Mouse (Mus musculus) kidney, embryonic 16.5 days (tissue): ENCODE measurements around the gene Ambra1. TPM values are rescaled to one million over a fixed set of nuclear protein-coding genes. Genes with fewer than 3 reads are reported as not detected.
A peak's percentile ranks its signal among the peaks of the same experiment; 100 is the strongest.

ENCODE experiments used
- ATAC-seq: fragments of 200-750 bp; cut with Nextera tagmentation; 2 replicates; pipeline ENCODE4 v1.8.0; 2017; ENCODE audit warnings: moderate TSS enrichment; ENCODE audit not compliant: low FRiP score, low TSS enrichment
- H3K27ac ChIP-seq: fragments of 300-500 bp; sonication (generic); 2 replicates; pipeline ENCODE4 v1.5.1; 2014; ENCODE audit warnings: low read length
- H3K27me3 ChIP-seq: fragments of 300-500 bp; sonication (generic); 2 replicates; pipeline ENCODE4 v1.6.1; 2014; ENCODE audit warnings: low read length, control low read depth, mixed read lengths; ENCODE audit not compliant: insufficient read depth
- H3K36me3 ChIP-seq: fragments of 300-500 bp; sonication (generic); 2 replicates; pipeline ENCODE4 v1.6.1; 2014; ENCODE audit warnings: low read length, control low read depth, mixed read lengths; ENCODE audit not compliant: insufficient read depth
- H3K4me1 ChIP-seq: fragments of 300-500 bp; sonication (generic); 2 replicates; pipeline ENCODE4 v1.6.1; 2014; ENCODE audit warnings: low read length, control low read depth, mixed read lengths; ENCODE audit not compliant: insufficient read depth
- H3K4me2 ChIP-seq: fragments of 300-500 bp; sonication (generic); replicated peaks from 2 replicates; pipeline ENCODE4 v1.6.1; 2014; ENCODE audit warnings: low read depth, low read length
- H3K4me3 ChIP-seq: fragments of 300-500 bp; sonication (generic); 2 replicates; pipeline ENCODE4 v1.5.1; 2014; ENCODE audit warnings: mild to moderate bottlenecking, low read length
- H3K9ac ChIP-seq: fragments of 300-500 bp; sonication (generic); replicated peaks from 2 replicates; pipeline ENCODE4 v1.6.1; 2014; ENCODE audit warnings: low read length
- H3K9me3 ChIP-seq: fragments of 300-500 bp; sonication (generic); 2 replicates; pipeline ENCODE4 v1.6.1; 2016; ENCODE audit warnings: low read length, control low read depth
- WGBS: fragments of 180-500 bp; shearing (Covaris S2); extraction: QIAGEN DNeasy Blood & Tissue Kit; methylation state at CpG from one replicate; pipeline ENCODE4 v1.1.7; 2014; 5-methylcytosine and 5-hydroxymethylcytosine counted together
- polyA plus RNA-seq: library from polyadenylated mRNA; unstranded; fragments of >200 nt; fragmentation: Nextera tagmentation; extraction: Ambion mirVana; gene quantifications from 2 replicates; pipeline ENCODE4 v1.2.1, GENCODE M21; 2015

The Ambra1 gene
- polyA plus RNA-seq, 1 experiment from 2014 or later, result 20.7 TPM

DNA sequence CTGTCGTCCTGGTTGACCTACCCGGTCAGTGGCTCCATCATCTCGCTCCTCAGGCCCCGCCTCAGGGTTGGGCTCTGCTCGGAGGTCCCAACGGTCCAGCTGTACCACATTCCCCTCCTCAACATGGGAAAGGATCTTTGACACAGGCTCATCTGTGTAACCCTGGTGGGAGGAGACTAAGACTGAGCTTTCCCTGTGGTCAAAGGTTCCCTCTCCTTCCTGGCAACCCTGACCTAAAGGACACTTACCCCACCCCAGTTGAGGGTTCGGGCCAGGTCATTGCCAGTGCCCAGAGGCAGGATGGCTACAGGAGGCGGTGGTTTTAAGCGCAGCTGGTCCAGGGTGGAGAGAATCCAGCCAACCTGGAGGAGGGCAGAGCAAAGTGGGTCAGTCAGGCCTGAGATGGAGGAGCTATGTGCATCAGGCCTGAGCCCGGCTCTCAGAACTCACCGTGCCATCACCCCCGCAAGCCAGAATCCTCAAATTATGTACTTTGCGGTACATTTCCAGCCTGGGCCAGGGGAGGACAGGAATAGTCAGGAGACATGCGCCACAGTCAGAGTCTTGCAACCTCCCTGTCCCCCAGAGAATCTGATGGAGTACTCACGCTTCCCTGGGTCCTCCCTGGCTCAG is 209.5 kb downstream of the Ambra1 start:
- Histone ChIP-seq H3K27me3 (no peaks in the 10 kb centered on the region), H3K36me3 (peaks cover 53% of the 10 kb centered on the region), H3K9ac (no peak overlapping the region), H3K4me2 (no peak overlapping the region), H3K9me3 (no peaks in the 10 kb centered on the region), H3K4me3 (no peak overlapping the region), H3K4me1 (0 out of 2 replicates have a peak, but pooled peaks cover 8% of the 10 kb centered on the region), H3K27ac (no peak overlapping the region)
- 80% methylated on average over 15 of the region's 15 CpGs for WGBS
- no peak for ATAC-seq

DNA sequence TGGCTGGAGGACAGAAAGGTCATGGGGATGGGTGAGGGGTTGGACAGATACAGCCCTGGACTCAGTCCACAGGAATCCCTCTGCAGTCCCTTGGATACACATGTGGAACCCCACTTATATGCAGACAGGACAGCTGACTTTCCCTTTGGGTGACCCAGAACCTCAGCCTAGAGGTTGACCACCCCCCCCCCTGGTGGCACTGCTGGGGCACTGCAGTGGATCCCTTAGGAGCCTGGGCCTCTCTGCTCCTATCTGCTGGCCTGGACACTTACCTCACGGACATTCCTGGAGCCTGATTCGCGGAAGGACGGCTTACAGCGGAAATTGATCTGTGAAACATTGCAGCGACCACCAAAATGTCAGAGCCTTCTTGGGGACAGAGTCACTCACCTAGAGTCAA is 212.4 kb downstream of the Ambra1 start:
- Histone ChIP-seq H3K36me3 (peaks cover 35% of the 10 kb centered on the region), H3K27ac (no peak overlapping the region), H3K9ac (no peak overlapping the region), H3K4me1 (peaks cover 24% of the 10 kb centered on the region), H3K27me3 (no peaks in the 10 kb centered on the region), H3K4me3 (no peak overlapping the region), H3K4me2 (no peak overlapping the region), H3K9me3 (no peaks in the 10 kb centered on the region)
- 64% methylated on average over 6 of the region's 6 CpGs for WGBS
- ATAC-seq, result no peak

DNA sequence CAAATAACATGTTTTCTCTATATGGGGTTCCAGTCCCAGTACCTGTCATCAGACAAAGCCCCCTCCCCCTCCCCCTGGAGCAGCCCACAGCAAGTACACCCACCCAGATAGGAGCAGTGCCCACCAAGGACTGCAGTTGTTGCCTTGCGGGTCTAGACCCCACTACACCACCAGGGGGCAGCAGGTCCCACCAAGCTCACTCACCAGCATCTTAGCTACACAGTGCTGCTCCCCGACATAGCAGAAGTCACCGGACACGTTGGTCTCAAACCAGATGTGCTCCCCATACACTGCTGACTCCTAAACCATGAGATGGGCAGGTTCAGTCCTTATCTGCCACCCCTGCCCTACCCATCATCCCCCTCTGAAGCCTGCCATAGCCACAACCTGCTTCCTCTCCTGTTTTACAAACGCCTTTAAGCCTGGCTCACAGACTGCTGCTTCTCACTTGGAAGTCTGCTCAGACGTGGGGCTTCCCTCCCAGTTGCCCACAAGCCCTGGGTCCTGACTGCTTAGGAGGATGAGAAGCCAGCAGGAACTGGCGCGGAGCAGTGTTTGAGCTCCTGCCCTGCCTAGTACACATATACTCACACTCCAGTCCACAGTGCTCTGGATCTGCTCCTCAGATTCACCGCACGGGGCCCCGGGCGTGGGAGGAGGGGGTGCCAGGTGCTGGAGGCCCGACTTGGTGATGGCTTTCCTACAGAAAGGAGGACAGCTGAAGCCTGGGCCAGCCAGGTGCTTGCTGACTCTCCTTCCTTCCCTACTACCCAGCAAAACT is 214.4 kb downstream of the Ambra1 start:
- Histone ChIP-seq H3K9ac (no peak overlapping the region), H3K36me3 (peaks cover 15% of the 10 kb centered on the region), H3K4me3 (no peak overlapping the region), H3K27ac (no peak overlapping the region), H3K4me1 (peaks cover 44% of the 10 kb centered on the region), H3K4me2 (no peak overlapping the region), H3K9me3 (no peaks in the 10 kb centered on the region), H3K27me3 (no peaks in the 10 kb centered on the region)
- ATAC-seq, result peak; percentile 62
- 42% methylated on average over 13 of the region's 13 CpGs for WGBS

DNA sequence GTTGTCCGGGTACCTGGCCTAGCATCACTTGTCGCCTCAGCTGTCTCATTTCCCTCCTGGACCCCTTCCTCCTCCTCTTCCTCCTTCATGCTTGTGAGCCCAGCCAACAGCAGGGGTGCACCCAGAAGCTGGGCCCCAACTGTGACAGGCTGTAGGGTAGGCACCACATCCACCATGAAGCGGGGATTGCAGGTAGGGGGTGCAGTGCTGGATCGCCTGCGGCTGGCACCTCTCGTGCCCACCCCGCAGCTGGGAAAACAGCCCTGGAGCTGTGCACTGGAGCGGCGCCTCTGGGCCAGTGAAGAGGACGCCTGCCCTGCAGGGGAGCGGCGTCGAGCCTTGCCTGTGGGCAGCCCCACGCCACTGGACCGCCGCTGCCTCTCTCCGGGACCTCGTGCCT is 215.5 kb downstream of the Ambra1 start, which contains the start of gene Gm9821:
Gene Gm9821 (plus strand): TSS at position 221 of the 400 bp plus-strand sequence.
- ATAC-seq, result no peak
- Histone ChIP-seq H3K4me3 (no peak within 1 kb of the TSS), H3K27ac (no peak within 1 kb of the TSS), H3K9ac (no peak within 1 kb of the TSS), H3K27me3 (no peaks in the 10 kb centered on the region), H3K4me2 (no peak within 1 kb of the TSS), H3K4me1 (peaks cover 55% of the 10 kb centered on the region), H3K36me3 (peaks cover 7% of the 10 kb centered on the region; the same call in 1 of the 2 replicates), H3K9me3 (no peaks in the 10 kb centered on the region)
- WGBS, result 79% methylated on average over 18 of the region's 18 CpGs

DNA sequence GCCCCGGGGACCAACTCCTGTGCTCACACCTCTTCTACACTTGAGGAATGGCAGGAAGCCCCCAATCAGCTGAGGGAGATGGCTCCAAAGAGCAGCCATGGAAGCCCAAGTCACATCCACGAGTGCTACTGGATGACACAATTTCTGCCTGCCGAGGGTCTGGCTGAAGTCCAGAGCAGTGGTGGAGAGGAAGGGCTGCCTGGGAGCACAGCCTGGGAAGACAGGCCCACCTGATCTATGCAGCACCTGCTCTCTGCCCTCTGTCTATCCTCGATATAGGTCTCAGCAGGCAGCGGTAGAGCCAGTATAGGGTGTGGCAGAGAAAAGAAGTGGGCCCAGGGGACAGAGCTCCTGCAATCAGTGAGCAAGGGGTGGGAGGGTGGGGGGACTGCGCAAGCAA is 216.9 kb downstream of the Ambra1 start:
- ATAC-seq, result no peak
- Histone ChIP-seq H3K36me3 (peaks cover 3% of the 10 kb centered on the region; the same call in 1 of the 2 replicates), H3K4me2 (no peak overlapping the region), H3K27ac (no peak overlapping the region), H3K9me3 (no peaks in the 10 kb centered on the region), H3K4me1 (peaks cover 60% of the 10 kb centered on the region), H3K4me3 (no peak overlapping the region), H3K27me3 (no peaks in the 10 kb centered on the region), H3K9ac (0 out of 2 replicates have a peak overlapping the region, but pooled peaks have one; percentile 13)
- 68% methylated on average over 6 of the region's 6 CpGs for WGBS

DNA sequence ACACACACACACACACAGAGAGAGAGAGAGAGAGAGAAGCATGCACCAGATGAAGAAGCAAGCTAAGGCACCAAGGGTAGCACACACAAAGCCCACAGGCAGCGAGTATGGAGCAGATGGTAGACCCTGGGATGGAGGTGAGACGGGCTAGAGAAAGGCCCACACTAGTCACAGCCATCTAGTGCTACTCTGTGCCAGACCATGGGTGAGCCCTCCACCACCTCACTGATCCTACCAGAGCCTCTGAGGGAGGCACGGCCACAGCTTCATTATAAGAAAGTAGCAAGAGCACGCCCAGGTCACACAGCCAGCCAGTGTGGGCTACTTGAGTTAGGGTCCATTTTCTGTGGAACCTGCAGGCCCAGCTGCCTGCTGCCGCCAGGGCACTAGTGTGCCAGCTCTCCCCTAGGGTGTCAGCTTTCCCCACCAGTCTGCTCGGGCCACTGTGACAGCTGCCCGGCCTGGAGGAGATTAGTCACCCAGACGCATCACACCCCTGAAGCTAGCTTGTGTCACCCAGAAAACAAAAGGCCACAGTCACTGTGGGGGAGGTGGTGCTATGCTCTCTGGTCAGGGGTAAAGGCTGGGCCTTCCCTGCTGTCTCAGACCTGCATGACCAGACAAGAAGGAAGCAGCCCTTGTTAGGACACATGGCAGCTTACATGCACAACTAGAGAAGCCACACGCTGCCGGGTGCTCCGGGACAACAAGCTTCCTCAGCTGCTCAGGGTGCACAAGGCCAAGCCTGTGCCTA is 217.6 kb downstream of the Ambra1 start:
- Histone ChIP-seq H3K27ac (peak overlapping the region; percentile 47; the same call in 1 of the 2 replicates), H3K27me3 (no peaks in the 10 kb centered on the region), H3K9ac (peak overlapping the region; percentile 36), H3K9me3 (no peaks in the 10 kb centered on the region), H3K36me3 (no peaks in the 10 kb centered on the region), H3K4me3 (no peak overlapping the region), H3K4me1 (peaks cover 60% of the 10 kb centered on the region), H3K4me2 (no peak overlapping the region)
- WGBS, result 52% methylated on average over 11 of the region's 11 CpGs
- ATAC-seq, result 0 out of 2 replicates have a peak, but pooled peaks have one; percentile 10

DNA sequence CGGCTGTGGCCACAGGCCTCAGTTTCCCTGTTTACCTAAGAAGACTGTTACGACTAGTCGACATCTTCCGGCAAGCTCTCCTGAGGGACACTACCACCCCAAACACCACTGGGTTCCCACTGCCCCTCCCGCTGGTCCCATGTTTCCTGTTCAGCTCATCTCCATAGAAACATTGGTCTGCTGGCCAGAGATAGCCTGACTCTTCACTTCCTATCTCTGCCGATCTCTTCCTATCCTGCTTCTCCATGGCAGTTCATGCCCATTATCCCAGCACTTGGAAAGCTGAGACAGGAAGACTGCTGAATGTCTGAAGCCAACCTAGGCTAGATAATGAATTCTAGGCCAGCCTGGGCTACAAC is 218.2 kb downstream of the Ambra1 start:
- ATAC-seq, result no peak
- H3K27me3 ChIP-seq, result no peaks in the 10 kb centered on the region
- 66% methylated on average over 6 of the region's 6 CpGs for whole genome bisulfite sequencing
- H3K4me1 ChIP-seq, result peaks cover 61% of the 10 kb centered on the region
- H3K4me3 ChIP-seq, result no peak overlapping the region
- no peaks in the 10 kb centered on the region for H3K36me3 ChIP-seq
- H3K4me2 ChIP-seq, result no peak overlapping the region
- H3K9ac ChIP-seq, result no peak overlapping the region; the same call in 1 of the 2 replicates
- no peaks in the 10 kb centered on the region for H3K9me3 ChIP-seq
- H3K27ac ChIP-seq, result peak overlapping the region; percentile 47; the same call in 1 of the 2 replicates

DNA sequence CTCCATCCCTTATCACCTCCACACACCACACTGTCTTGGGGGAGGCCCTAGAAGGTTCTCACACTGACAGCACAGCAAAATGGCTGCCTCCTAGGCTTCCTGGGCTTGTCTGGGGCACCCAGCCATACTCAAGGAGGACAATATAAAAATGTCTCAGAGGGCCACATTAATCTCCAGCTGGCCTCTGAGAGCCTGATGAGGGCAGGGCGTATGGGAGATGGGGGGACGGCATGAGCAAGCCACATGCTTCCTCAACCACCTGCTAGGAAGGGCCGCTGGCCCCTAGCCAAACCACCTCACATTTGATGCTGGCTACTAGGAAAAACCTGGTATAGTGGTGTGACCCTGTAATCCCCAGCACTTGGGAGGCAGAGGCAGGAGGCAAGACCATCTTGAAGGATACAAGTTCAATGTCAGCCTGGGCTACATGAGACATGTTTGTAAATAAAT is 218.9 kb downstream of the Ambra1 start:
- WGBS, result 74% methylated on average over 3 of the region's 3 CpGs

DNA sequence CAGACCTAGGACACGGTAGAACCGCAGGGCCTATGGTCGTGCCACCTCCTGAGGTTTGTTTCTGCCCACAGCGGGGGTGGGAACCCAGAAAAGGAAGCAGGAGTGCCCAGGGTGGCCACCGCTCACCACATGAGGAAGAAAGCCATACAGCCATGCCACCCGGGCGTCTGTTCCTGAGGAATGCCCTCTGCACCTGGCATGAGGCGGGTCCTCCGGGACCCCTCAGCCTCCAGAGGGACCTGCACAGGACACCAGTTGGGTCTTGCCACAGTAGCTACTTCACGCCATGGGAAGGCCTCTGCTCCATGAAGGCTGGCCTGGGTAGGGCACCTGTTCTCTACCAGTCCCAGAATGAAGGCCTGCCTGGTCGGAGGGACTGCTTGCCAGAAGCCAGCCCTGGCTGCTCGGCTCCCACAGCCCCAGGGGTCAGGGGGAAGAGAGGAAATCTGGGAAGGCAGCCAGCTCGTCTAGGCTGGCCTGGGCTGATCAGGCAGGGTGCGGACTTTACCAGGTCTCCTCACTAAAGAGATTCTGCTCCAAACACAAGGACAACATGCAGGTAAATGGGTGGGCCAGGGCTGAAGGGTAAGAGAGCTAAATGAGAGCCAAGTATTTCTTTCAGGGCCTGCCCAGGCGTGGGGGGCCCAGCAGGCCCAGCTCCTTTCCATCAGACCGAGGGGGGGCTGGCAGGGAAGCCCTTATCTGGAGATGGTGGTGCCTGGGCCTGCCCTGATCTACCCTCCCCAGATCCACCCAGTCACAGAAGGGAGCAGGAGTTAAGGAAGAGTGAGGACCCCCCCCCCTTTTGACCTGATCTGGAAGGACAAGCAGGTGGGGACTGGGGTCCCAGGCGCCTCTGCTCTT is 219.7 kb downstream of the Ambra1 start:
- peak overlapping the region; percentile 48 for H3K9ac ChIP-seq
- H3K4me2 ChIP-seq, result peak overlapping the region; percentile 39
- H3K4me1 ChIP-seq, result peaks cover 68% of the 10 kb centered on the region
- H3K36me3 ChIP-seq, result no peaks in the 10 kb centered on the region
- 58% methylated on average over 17 of the region's 17 CpGs for WGBS
- peak overlapping the region; percentile 70 for H3K27ac ChIP-seq
- peak overlapping the region; percentile 5; the same call in 1 of the 2 replicates for H3K4me3 ChIP-seq
- no peaks in the 10 kb centered on the region for H3K27me3 ChIP-seq
- ATAC-seq, result peak; percentile 25; the same call in 1 of the 2 replicates
- H3K9me3 ChIP-seq, result no peaks in the 10 kb centered on the region

More for the DNA sequence above, 218.9 kb downstream of the Ambra1 start:
- no peak for ATAC-seq
- Histone ChIP-seq H3K27ac (peak overlapping the region; percentile 70; the same call in 1 of the 2 replicates), H3K27me3 (no peaks in the 10 kb centered on the region), H3K4me2 (no peak overlapping the region), H3K9me3 (no peaks in the 10 kb centered on the region), H3K4me1 (peaks cover 67% of the 10 kb centered on the region), H3K9ac (no peak overlapping the region; the same call in 1 of the 2 replicates), H3K4me3 (no peak overlapping the region), H3K36me3 (no peaks in the 10 kb centered on the region)
